Comparison of ENCODE assay signal across 8 mouse cellular contexts in the genomic region with DNA sequence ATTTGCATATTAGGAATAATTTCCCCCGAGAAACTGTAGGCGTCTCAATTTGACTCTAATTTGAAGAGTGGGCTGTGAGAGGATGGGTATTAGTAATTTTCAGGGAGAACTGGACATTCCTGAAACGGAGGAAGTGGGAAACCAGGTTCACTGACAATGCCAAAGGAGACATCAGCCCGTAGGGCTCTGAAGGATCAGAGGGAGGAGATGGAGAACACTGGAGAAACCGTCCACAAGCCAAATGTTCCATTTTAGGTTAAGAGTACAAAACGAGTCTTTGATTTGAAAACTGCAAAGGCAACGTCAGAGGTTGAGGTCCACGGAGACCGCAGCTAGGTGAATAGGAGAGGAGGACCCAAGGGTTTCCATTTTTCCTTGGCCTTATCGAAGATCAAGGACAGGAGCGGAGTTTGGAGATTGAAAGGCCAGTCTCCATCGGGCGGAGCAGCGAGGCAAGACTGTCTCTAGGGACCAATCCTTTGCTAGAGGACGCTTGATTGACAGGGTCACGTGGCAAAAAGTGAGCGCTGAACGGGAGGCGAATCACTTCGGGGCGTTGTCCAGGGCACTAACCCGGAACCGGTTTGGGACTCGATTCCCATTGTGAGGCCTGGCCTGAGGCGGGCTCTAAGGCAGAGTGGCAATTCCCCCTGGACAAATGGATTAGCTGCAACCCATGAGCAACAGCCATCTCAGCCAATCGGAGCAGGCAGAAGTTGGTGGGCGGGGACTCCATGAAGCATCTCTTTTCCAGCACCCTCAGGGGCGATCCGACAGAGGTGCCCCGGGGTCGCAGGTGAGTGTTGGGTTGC. TPM values are rescaled to one million over a fixed set of nuclear protein-coding genes. Genes with fewer than 3 reads are reported as not detected.
DNase-seq lines count a peak whose midpoint lies in the region; ATAC-seq and TF ChIP-seq lines count a peak whose summit lies in the region.

Gene Msantd4 (plus strand): TSS at position 735 of the 812 bp plus-strand sequence.

- H3K4me2 ChIP-seq in hindbrain, embryonic 13.5 days, result peak within 1 kb of the TSS; percentile 64

- ATAC-seq in Patski, result peak; percentile 100
- peak; percentile 100 for ATAC-seq in hindbrain, embryonic 13.5 days (ENCODE audit: low FRiP score)

- POLR2A ChIA-PET in Patski (lab: Charles Lee), result no interaction called here

- H3K27ac ChIP-seq in hindbrain, embryonic 13.5 days, result peak within 1 kb of the TSS; percentile 87

- peak; percentile 95 for DNase-seq in Patski (ENCODE audit: low read depth, low spot score)
- DNase-seq in cerebellum, postnatal 14 days, result peak; percentile 95 to 97
- DNase-seq in frontal cortex, postnatal 14 days (ENCODE audit: low spot score in 2 of 2), result peak; percentile 97 to 99
- peak; percentile 87 for DNase-seq in layer of hippocampus, postnatal 25 days (ENCODE audit: extremely low spot score in 1 of 2, low spot score in 1 of 2)
- DNase-seq in lung, postnatal 25 days (ENCODE audit: low spot score), result peak; percentile 99
- DNase-seq in retina, embryonic 14.5 days (ENCODE audit: low spot score), result peak; percentile 99
- DNase-seq in thymus, postnatal 4 days, result peak; percentile 89

- 2% methylated on average over 31 of the region's 31 CpGs for WGBS in hindbrain, embryonic 13.5 days

- in situ Hi-C loops in Patski (cut with MboI; ENCODE audit: low pct_unique_long_range_greater_than_20kb), result loop anchor here (10.0 kb wide), 1 partner anchor 71 kb away; the partner anchor contains the start of genes Aasdhppt and Kbtbd3

- H3K9me3 ChIP-seq in hindbrain, embryonic 13.5 days, result no peaks in the 10 kb centered on the region

- CTCF ChIA-PET in Patski (lab: Charles Lee), result no interaction called here

- H3K27me3 ChIP-seq in Patski, result no peaks in the 10 kb centered on the region
- no peaks in the 10 kb centered on the region for H3K27me3 ChIP-seq in hindbrain, embryonic 13.5 days

- H3K36me3 ChIP-seq in hindbrain, embryonic 13.5 days, result no peaks in the 10 kb centered on the region

- no peak for TF ChIP-seq CTCF in Patski (IDR thresholded peaks at IDR 0.05)

- H3K9ac ChIP-seq in hindbrain, embryonic 13.5 days, result peak within 1 kb of the TSS; percentile 78

- H3K4me1 ChIP-seq in hindbrain, embryonic 13.5 days (replicated peaks), result peaks cover 32% of the 10 kb centered on the region

- peak within 1 kb of the TSS; percentile 71 for H3K4me3 ChIP-seq in hindbrain, embryonic 13.5 days

RNA-seq across cellular contexts. Expression of gene Msantd4, which starts in this region (rescaled TPM):
- polyA plus RNA-seq in Patski (2021), result 73.1 TPM
- 49.4 and 56.9 TPM in 2 replicates for polyA plus RNA-seq in hindbrain, embryonic 13.5 days (2015; fragmentation: Nextera tagmentation; extraction: Ambion mirVana)
- 10 to 100 TPM; 54.3 to 61.0 TPM for total RNA-seq in layer of hippocampus, postnatal 25 days (2021)

Comparison
In these comparisons a context has a peak if more than half of its experiments do, and no peak if none do; other contexts are left out.
1. Peak in every context shown above with its lines: DNase-seq, ATAC-seq, H3K4me3 ChIP-seq and H3K27ac ChIP-seq.